In genomic region chr17:83740135-83740676, GRCm38 (mm10) we compare ENCODE assay signal across 19 mouse cellular contexts. TPM values are rescaled to one million over a fixed set of nuclear protein-coding genes. Genes with fewer than 3 reads are reported as not detected.
DNase-seq lines count a peak whose midpoint lies in the region; ATAC-seq and TF ChIP-seq lines count a peak whose summit lies in the region.
"Had no signal": no experiment of that assay in that cellular context is flagged by ENCODE, and none has a peak within 500 bp of the region (broad histone marks: within the 10 kb centered on the region; RNA-seq: fewer than 3 reads in every experiment).

No protein-coding gene starts in this region.

- H3K4me3 ChIP-seq in forebrain, embryonic 11.5 days (ENCODE audit: low read depth, low read length), result no peak overlapping the region
- H3K4me3 ChIP-seq in forebrain, embryonic 10.5 days, result no peak overlapping the region
- H3K4me3 ChIP-seq in midbrain, embryonic 16.5 days (ENCODE audit: low read depth, low read length), result no peak overlapping the region
- H3K4me3 ChIP-seq in midbrain, embryonic 14.5 days (replicated peaks; ENCODE audit: low read depth, low read length), result no peak overlapping the region
- no peak overlapping the region for H3K4me3 ChIP-seq in neural tube, embryonic 14.5 days (ENCODE audit: low read depth, low read length)
- H3K4me3 ChIP-seq: heart, embryonic 10.5 days; hindbrain, embryonic 13.5 days; limb, embryonic 13.5 days; midbrain, embryonic 10.5 days had no signal

- no peak for TF ChIP-seq POLR2A in brain, embryonic 14.5 days (IDR thresholded peaks at IDR 0.05; ENCODE audit: borderline replicate concordance, extremely low read depth, insufficient read depth, insufficient read length, poor library complexity, severe bottlenecking)

- no peaks in the 10 kb centered on the region for H3K4me1 ChIP-seq in forebrain, embryonic 11.5 days (replicated peaks; ENCODE audit: control insufficient read depth, insufficient read depth, low read length)
- peaks cover 16% of the 10 kb centered on the region for H3K4me1 ChIP-seq in forebrain, embryonic 10.5 days
- H3K4me1 ChIP-seq in midbrain, embryonic 16.5 days (ENCODE audit: control insufficient read depth, insufficient read depth, low read length), result no peaks in the 10 kb centered on the region
- H3K4me1 ChIP-seq in midbrain, embryonic 14.5 days (ENCODE audit: control insufficient read depth, insufficient read depth, low read length), result no peaks in the 10 kb centered on the region
- no peaks in the 10 kb centered on the region for H3K4me1 ChIP-seq in neural tube, embryonic 14.5 days (ENCODE audit: control insufficient read depth, insufficient read depth, low read length)
- H3K4me1 ChIP-seq: heart, embryonic 10.5 days; limb, embryonic 13.5 days had no signal

- no peaks in the 10 kb centered on the region; the same call in 1 of the 2 replicates for H3K9me3 ChIP-seq in forebrain, embryonic 11.5 days (ENCODE audit: control insufficient read depth, low read length)
- H3K9me3 ChIP-seq in forebrain, embryonic 10.5 days, result peaks cover 9% of the 10 kb centered on the region; the same call in 1 of the 2 replicates
- peaks cover 5% of the 10 kb centered on the region; the same call in 1 of the 2 replicates for H3K9me3 ChIP-seq in midbrain, embryonic 16.5 days (replicated peaks; ENCODE audit: control insufficient read depth, low read length, poor library complexity, severe bottlenecking)
- H3K9me3 ChIP-seq in midbrain, embryonic 14.5 days (ENCODE audit: control insufficient read depth, low read length), result no peaks in the 10 kb centered on the region; the same call in 1 of the 2 replicates
- H3K9me3 ChIP-seq in neural tube, embryonic 14.5 days (ENCODE audit: control insufficient read depth, low read length), result no peaks in the 10 kb centered on the region; the same call in 1 of the 2 replicates

- no peak for TF ChIP-seq CTCF in brain, embryonic 14.5 days (IDR thresholded peaks at IDR 0.05; ENCODE audit: borderline replicate concordance, extremely low read depth, insufficient read depth, insufficient read length)

- H3K27me3 ChIP-seq in forebrain, embryonic 11.5 days (ENCODE audit: control insufficient read depth, insufficient read depth, low read length), result no peaks in the 10 kb centered on the region
- no peaks in the 10 kb centered on the region for H3K27me3 ChIP-seq in forebrain, embryonic 10.5 days (ENCODE audit: poor library complexity, severe bottlenecking)
- no peaks in the 10 kb centered on the region for H3K27me3 ChIP-seq in midbrain, embryonic 16.5 days (ENCODE audit: control insufficient read depth, insufficient read depth, low read depth, low read length)
- no peaks in the 10 kb centered on the region for H3K27me3 ChIP-seq in midbrain, embryonic 14.5 days (ENCODE audit: control insufficient read depth, insufficient read depth, low read length)
- no peaks in the 10 kb centered on the region for H3K27me3 ChIP-seq in neural tube, embryonic 14.5 days (ENCODE audit: control insufficient read depth, insufficient read depth, low read length)
- H3K27me3 ChIP-seq: hindbrain, embryonic 13.5 days; limb, embryonic 13.5 days had no signal

- WGBS in forebrain, embryonic 11.5 days, result 64% methylated on average over 7 of the region's 7 CpGs
- WGBS in forebrain, embryonic 10.5 days, result 71% methylated on average over 7 of the region's 7 CpGs
- WGBS in midbrain, embryonic 16.5 days, result 57% methylated on average over 7 of the region's 7 CpGs
- WGBS in midbrain, embryonic 14.5 days, result 74% methylated on average over 7 of the region's 7 CpGs
- 45% methylated on average over 7 of the region's 7 CpGs for WGBS in neural tube, embryonic 14.5 days

- H3K27ac ChIP-seq in forebrain, embryonic 11.5 days (ENCODE audit: low read depth, low read length), result no peak overlapping the region
- no peak overlapping the region for H3K27ac ChIP-seq in forebrain, embryonic 10.5 days
- 0 out of 2 replicates have a peak overlapping the region, but pooled peaks have one; percentile 28 for H3K27ac ChIP-seq in midbrain, embryonic 16.5 days (ENCODE audit: low read length)
- no peak overlapping the region for H3K27ac ChIP-seq in midbrain, embryonic 14.5 days (replicated peaks; ENCODE audit: low read depth, low read length)
- H3K27ac ChIP-seq in neural tube, embryonic 14.5 days (ENCODE audit: low read depth, low read length), result peak overlapping the region; percentile 34
- H3K27ac ChIP-seq: heart, embryonic 10.5 days; hindbrain, embryonic 13.5 days; limb, embryonic 13.5 days; liver, embryonic 14.5 days; macrophage; midbrain, embryonic 10.5 days had no signal

- no peak overlapping the region for H3K9ac ChIP-seq in forebrain, embryonic 11.5 days (ENCODE audit: low read length)
- H3K9ac ChIP-seq in midbrain, embryonic 16.5 days (ENCODE audit: low read depth, low read length), result no peak overlapping the region
- H3K9ac ChIP-seq in midbrain, embryonic 14.5 days (replicated peaks; ENCODE audit: low read length), result no peak overlapping the region
- H3K9ac ChIP-seq in neural tube, embryonic 14.5 days (replicated peaks; ENCODE audit: low read depth, low read length), result no peak overlapping the region
- H3K9ac ChIP-seq: hindbrain, embryonic 13.5 days; limb, embryonic 13.5 days; liver, embryonic 14.5 days had no signal

- no peak overlapping the region for H3K4me2 ChIP-seq in forebrain, embryonic 11.5 days (ENCODE audit: low read depth, low read length, severe bottlenecking)
- H3K4me2 ChIP-seq in midbrain, embryonic 16.5 days (ENCODE audit: low read length), result no peak overlapping the region
- no peak overlapping the region for H3K4me2 ChIP-seq in midbrain, embryonic 14.5 days (ENCODE audit: low read length)
- no peak overlapping the region for H3K4me2 ChIP-seq in neural tube, embryonic 14.5 days (ENCODE audit: low read depth, low read length)
- H3K4me2 ChIP-seq: hindbrain, embryonic 13.5 days; limb, embryonic 13.5 days had no signal

- no peak for ATAC-seq in forebrain, embryonic 11.5 days (replicated peaks; ENCODE audit: low FRiP score)
- no peak; the same call in 1 of the 2 replicates for ATAC-seq in midbrain, embryonic 16.5 days
- no peak for ATAC-seq in midbrain, embryonic 14.5 days (ENCODE audit: low FRiP score, low TSS enrichment)
- no peak for ATAC-seq in neural tube, embryonic 14.5 days (ENCODE audit: low read depth)

- no peaks in the 10 kb centered on the region; the same call in 1 of the 2 replicates for H3K36me3 ChIP-seq in forebrain, embryonic 11.5 days (ENCODE audit: control insufficient read depth, insufficient read depth, low read length)
- H3K36me3 ChIP-seq in forebrain, embryonic 10.5 days (replicated peaks), result peaks cover 28% of the 10 kb centered on the region
- H3K36me3 ChIP-seq in midbrain, embryonic 16.5 days (ENCODE audit: control insufficient read depth, insufficient read depth, low read length), result peaks cover 3% of the 10 kb centered on the region
- H3K36me3 ChIP-seq in midbrain, embryonic 14.5 days (ENCODE audit: control insufficient read depth, insufficient read depth, low read length), result peaks cover 12% of the 10 kb centered on the region
- H3K36me3 ChIP-seq in neural tube, embryonic 14.5 days (ENCODE audit: control insufficient read depth, insufficient read depth, low read length), result no peaks in the 10 kb centered on the region

- peak; percentile 36 for DNase-seq in forebrain, embryonic 11.5 days (ENCODE audit: low spot score)
- no peak for DNase-seq in forebrain, embryonic 10.5 days (ENCODE audit: extremely low spot score, low spot score)
- no peak for DNase-seq in midbrain, embryonic 14.5 days
- DNase-seq in brain, embryonic 14.5 days (ENCODE audit: low read depth), result peak; percentile 63
- DNase-seq in gastrocnemius, adult 8-10 months (ENCODE audit: low spot score in 2 of 2), result no peak
- no peak for DNase-seq in yolk sac, embryonic 10.5 days (ENCODE audit: low spot score)
- DNase-seq: cerebellum, adult 8-10 months; kidney, adult 9 months; kidney, postnatal 36 days; thymus, adult 18-20 months; thymus, postnatal 4 days had no signal

RNA-seq across cellular contexts. Expression of gene Mta3, which starts 34.2 kb away (rescaled TPM):
- polyA plus RNA-seq in forebrain, embryonic 11.5 days (2014; fragmentation: Nextera tagmentation; extraction: Ambion mirVana), result 32.9 and 38.4 TPM in 2 replicates
- 31.8 and 34.0 TPM in 2 replicates for polyA plus RNA-seq in forebrain, embryonic 10.5 days (2016; fragmentation: Nextera tagmentation; extraction: Ambion mirVana)
- 27.2 and 34.5 TPM in 2 replicates for polyA plus RNA-seq in midbrain, embryonic 16.5 days (2015; fragmentation: Nextera tagmentation; extraction: Ambion mirVana)
- polyA plus RNA-seq in midbrain, embryonic 14.5 days (2014; fragmentation: Nextera tagmentation; extraction: Ambion mirVana), result 30.0 and 31.1 TPM in 2 replicates
- polyA plus RNA-seq in brain, embryonic 14.5 days (2012; rRNA removed), result 32.8 and 38.0 TPM in 2 replicates
- polyA plus RNA-seq in neural tube, embryonic 14.5 days (2014; fragmentation: Nextera tagmentation; extraction: Ambion mirVana), result 35.0 and 36.8 TPM in 2 replicates
- total RNA-seq in gastrocnemius, adult 8-10 months (2022), result 1 to 10 TPM; 6.1 to 8.8 (median 7.3) TPM

Comparison
In these comparisons a context has a peak if more than half of its experiments do, and no peak if none do; other contexts are left out.
1. DNase-seq: peak in forebrain, embryonic 11.5 days (single experiment) and brain, embryonic 14.5 days (single experiment); none in forebrain, embryonic 10.5 days (single experiment), midbrain, embryonic 14.5 days (single experiment), gastrocnemius, adult 8-10 months (0 of 2) and yolk sac, embryonic 10.5 days (single experiment).
2. H3K27ac ChIP-seq: peak in midbrain, embryonic 16.5 days (single experiment) and neural tube, embryonic 14.5 days (single experiment); none in forebrain, embryonic 11.5 days (single experiment), forebrain, embryonic 10.5 days (single experiment) and midbrain, embryonic 14.5 days (single experiment).